Mouse (Mus musculus): Measurements from ENCODE around the gene Ablim1. TPM values are rescaled to one million over a fixed set of nuclear protein-coding genes. Genes with fewer than 3 reads are reported as not detected.

Gene Ablim1
- polyA plus RNA-seq, 1 experiment from 2014 or later = 63.2 TPM

DNA sequence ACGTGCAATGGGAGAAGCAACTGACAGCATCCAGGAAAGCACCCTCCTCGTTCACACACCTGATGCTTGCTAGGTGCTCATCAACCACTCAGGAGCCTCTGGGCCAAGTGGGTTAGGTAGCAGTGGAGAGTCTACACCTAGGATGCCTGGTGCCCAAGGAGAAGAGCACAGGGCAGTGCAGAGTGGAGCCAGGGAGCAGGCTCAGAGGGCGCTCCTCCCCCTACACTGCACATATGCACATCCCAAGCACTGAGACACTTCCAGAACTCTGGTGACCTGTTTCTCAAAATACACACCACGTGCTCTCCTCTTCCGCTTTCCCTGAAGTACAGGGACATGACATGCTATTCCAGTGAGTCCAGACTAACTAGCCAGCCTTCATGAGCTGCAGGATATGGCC lies 142.4 kb downstream of the Ablim1 start:
- 93% methylated on average over 5 of the region's 5 CpGs for WGBS
- ATAC-seq (ENCODE audit: low FRiP score, low read depth) = no peak

DNA sequence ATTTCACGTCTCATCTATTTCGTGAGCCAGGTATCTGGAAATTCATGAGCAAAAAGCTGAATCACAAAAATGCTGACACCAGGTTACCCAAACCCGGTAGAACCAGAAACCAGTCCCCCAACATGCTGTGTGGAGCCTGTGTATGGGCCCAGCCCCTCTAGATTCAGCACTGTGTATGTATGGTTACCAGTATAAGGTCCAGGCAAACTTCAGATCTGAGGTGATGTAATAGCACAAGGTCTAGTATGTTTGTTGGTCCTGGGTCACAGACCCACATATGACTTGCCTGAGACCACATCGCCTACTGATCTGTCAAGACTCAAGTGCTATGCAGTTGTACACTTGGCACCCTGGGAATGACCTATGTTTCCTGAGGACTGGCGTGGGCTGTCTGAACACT lies 143.8 kb downstream of the Ablim1 start:
- no peaks in the 10 kb centered on the region for H3K4me1 ChIP-seq (replicated peaks)
- H3K27me3 ChIP-seq = no peaks in the 10 kb centered on the region
- H3K9me3 ChIP-seq = no peaks in the 10 kb centered on the region
- H3K36me3 ChIP-seq = no peaks in the 10 kb centered on the region
- no peak for ATAC-seq (ENCODE audit: low FRiP score, low read depth)
- no peak overlapping the region for H3K9ac ChIP-seq
- no peak overlapping the region for H3K27ac ChIP-seq (replicated peaks)
- no peak overlapping the region for H3K4me2 ChIP-seq
- no peak overlapping the region for H3K4me3 ChIP-seq
- WGBS = 90% methylated on average over 5 of the region's 5 CpGs

More for the DNA sequence above, 142.4 kb downstream of the Ablim1 start:
- Histone ChIP-seq H3K27me3 (no peaks in the 10 kb centered on the region), H3K4me1 (replicated peaks) (no peaks in the 10 kb centered on the region), H3K9ac (no peak overlapping the region), H3K4me3 (no peak overlapping the region), H3K4me2 (no peak overlapping the region), H3K9me3 (no peaks in the 10 kb centered on the region), H3K36me3 (no peaks in the 10 kb centered on the region), H3K27ac (replicated peaks) (no peak overlapping the region)

DNA sequence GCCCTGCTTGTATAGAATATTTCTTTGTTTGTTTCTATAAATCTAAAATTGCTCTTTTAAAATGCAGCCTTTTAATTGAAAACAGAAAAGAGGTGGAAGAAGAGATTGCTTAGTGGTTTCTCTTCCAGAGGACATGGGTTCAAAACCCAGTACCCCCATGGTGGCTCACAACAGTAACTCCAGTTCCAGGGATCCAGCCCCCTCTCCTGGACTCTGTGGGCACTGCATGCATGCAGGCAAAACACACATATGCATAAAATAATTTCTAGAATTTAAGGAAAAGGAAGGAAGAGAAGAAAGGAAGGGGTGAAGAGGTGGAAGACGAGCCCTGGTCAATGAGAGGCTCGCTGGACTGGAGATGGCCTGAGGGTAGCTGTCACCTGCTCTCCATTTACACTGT lies 145.2 kb downstream of the Ablim1 start:
- ATAC-seq (ENCODE audit: low FRiP score, low read depth) = no peak

GRCm38 (mm10) chr19:57167721-57168120 lies 147.0 kb downstream of the Ablim1 start:
- Histone ChIP-seq H3K4me2 (no peak overlapping the region), H3K27ac (replicated peaks) (no peak overlapping the region), H3K27me3 (no peaks in the 10 kb centered on the region), H3K4me1 (replicated peaks) (no peaks in the 10 kb centered on the region), H3K9me3 (no peaks in the 10 kb centered on the region), H3K9ac (no peak overlapping the region), H3K36me3 (no peaks in the 10 kb centered on the region), H3K4me3 (no peak overlapping the region)
- WGBS = 80% methylated on average over 5 of the region's 5 CpGs
- no peak for ATAC-seq (ENCODE audit: low FRiP score, low read depth)

More for the DNA sequence above, 145.2 kb downstream of the Ablim1 start:
- 77% methylated on average over 2 of the region's 2 CpGs for WGBS
- Histone ChIP-seq H3K4me2 (no peak overlapping the region), H3K4me3 (no peak overlapping the region), H3K27ac (replicated peaks) (no peak overlapping the region), H3K27me3 (no peaks in the 10 kb centered on the region), H3K36me3 (no peaks in the 10 kb centered on the region), H3K9me3 (no peaks in the 10 kb centered on the region), H3K9ac (no peak overlapping the region), H3K4me1 (replicated peaks) (no peaks in the 10 kb centered on the region)

GRCm38 (mm10) chr19:57164882-57165281 lies 149.8 kb downstream of the Ablim1 start:
- H3K27me3 ChIP-seq = no peaks in the 10 kb centered on the region
- no peaks in the 10 kb centered on the region for H3K36me3 ChIP-seq
- ATAC-seq (ENCODE audit: low FRiP score, low read depth) = no peak
- H3K4me3 ChIP-seq = no peak overlapping the region
- no peak overlapping the region for H3K4me2 ChIP-seq
- H3K27ac ChIP-seq (replicated peaks) = no peak overlapping the region
- no peak overlapping the region for H3K9ac ChIP-seq
- peaks cover 4% of the 10 kb centered on the region; the same call in 1 of the 2 replicates for H3K4me1 ChIP-seq (replicated peaks)
- H3K9me3 ChIP-seq = no peaks in the 10 kb centered on the region
- WGBS = 77% methylated on average over 2 of the region's 2 CpGs

DNA sequence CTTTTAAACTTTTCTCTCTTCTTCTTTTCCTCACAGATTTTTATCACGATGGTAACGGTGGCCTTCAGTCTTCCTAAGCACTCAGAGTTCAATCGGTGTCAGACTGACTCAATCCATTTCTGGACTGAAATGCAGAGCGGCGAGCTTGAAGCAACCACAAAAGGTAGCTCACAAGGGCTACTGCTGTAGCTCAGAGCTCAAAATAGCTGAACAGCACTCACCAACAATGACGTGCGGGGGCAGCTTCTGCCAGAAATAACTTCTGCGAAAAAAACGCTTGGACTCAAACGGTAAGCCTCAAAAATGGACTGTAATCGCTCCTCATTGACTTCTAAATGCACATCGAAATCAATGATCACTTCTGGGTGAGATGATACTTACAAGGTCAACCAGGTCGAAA lies 151.4 kb downstream of the Ablim1 start:
- no peak overlapping the region for H3K4me2 ChIP-seq
- H3K9me3 ChIP-seq = no peaks in the 10 kb centered on the region
- no peak overlapping the region for H3K9ac ChIP-seq
- WGBS = 89% methylated on average over 13 of the region's 13 CpGs
- peaks cover 4% of the 10 kb centered on the region; the same call in 1 of the 2 replicates for H3K4me1 ChIP-seq (replicated peaks)
- no peaks in the 10 kb centered on the region for H3K27me3 ChIP-seq
- H3K27ac ChIP-seq (replicated peaks) = no peak overlapping the region
- no peak overlapping the region for H3K4me3 ChIP-seq
- no peak for ATAC-seq (ENCODE audit: low FRiP score, low read depth)
- H3K36me3 ChIP-seq = no peaks in the 10 kb centered on the region

DNA sequence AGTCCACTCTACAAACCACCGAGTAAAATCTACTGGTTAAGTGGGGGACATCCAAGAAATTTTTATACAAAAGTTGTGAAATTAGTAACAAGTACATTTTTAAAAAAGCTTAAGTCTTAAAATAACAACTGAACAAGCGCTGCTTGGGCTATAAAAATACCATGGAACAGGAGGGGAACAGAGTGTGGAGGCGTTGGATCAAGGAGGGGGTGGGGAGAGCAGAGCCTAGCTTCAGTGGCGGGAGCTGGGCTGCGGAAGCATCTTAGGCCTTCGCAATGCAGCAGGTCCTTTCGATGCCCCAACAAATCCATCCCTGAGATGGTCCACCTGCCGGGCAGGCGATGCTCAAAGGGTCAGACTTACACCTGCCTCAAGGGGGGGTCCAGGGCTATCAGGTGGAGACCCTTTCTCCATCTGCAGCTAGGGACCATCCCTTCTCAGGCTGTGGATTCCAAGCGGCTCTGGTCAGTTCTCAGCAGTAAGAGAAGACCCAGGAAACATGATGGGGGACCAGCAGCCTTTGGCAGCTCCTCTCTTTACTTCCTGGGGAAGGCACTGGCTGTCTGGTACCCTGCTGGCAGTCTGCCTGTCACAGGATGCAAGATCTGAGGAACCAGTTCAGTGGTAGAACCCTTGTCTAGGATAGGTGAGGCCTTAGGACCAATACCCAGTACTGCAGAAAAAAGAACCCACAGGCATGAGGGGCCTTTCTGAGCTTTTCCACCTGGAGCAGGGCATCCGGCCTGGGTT lies 152.6 kb downstream of the Ablim1 start:
- no peaks in the 10 kb centered on the region for H3K9me3 ChIP-seq
- H3K36me3 ChIP-seq = no peaks in the 10 kb centered on the region
- no peak overlapping the region for H3K4me3 ChIP-seq
- no peak for ATAC-seq (ENCODE audit: low FRiP score, low read depth)
- no peak overlapping the region for H3K27ac ChIP-seq (replicated peaks)
- no peak overlapping the region for H3K4me2 ChIP-seq
- H3K4me1 ChIP-seq (replicated peaks) = peaks cover 4% of the 10 kb centered on the region; the same call in 1 of the 2 replicates
- WGBS = 82% methylated on average over 11 of the region's 11 CpGs
- no peaks in the 10 kb centered on the region for H3K27me3 ChIP-seq
- no peak overlapping the region for H3K9ac ChIP-seq

DNA sequence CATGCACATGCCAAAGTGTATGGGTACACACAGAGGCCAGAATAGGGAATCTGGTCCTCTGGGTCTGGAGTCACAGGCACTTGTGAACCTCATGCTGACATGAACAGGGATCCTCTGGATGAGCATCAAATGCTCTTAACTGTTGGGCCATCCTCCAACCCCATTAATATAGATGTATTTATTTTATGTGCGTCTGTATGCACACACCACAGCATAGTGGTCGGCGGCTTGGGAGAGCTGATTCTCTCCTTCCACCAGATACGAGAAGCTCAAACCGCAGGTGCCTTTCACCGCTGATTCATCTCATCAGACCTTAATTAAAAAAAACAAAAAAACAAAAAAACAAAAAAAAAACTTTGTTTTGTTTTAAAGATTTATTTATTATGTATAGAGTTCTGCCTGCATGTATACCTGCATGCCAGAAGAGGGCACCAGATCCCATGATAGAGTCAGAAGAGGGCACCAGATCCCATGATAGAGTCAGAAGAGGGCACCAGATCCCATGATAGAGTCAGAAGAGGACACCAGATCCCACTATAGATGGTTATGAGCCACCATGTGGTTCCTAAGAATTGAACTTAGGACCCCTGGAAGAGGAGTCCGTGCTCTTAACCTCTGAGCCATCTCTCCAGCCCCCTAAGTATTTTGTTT lies 153.6 kb downstream of the Ablim1 start:
- H3K4me1 ChIP-seq (replicated peaks) = peaks cover 4% of the 10 kb centered on the region; the same call in 1 of the 2 replicates
- no peak overlapping the region for H3K4me2 ChIP-seq
- H3K9ac ChIP-seq = no peak overlapping the region
- 72% methylated on average over 7 of the region's 7 CpGs for WGBS
- no peak overlapping the region for H3K4me3 ChIP-seq
- no peaks in the 10 kb centered on the region for H3K27me3 ChIP-seq
- no peaks in the 10 kb centered on the region for H3K36me3 ChIP-seq
- H3K9me3 ChIP-seq = no peaks in the 10 kb centered on the region
- no peak; the same call in 1 of the 2 replicates for ATAC-seq (ENCODE audit: low FRiP score, low read depth)
- H3K27ac ChIP-seq (replicated peaks) = no peak overlapping the region

DNA sequence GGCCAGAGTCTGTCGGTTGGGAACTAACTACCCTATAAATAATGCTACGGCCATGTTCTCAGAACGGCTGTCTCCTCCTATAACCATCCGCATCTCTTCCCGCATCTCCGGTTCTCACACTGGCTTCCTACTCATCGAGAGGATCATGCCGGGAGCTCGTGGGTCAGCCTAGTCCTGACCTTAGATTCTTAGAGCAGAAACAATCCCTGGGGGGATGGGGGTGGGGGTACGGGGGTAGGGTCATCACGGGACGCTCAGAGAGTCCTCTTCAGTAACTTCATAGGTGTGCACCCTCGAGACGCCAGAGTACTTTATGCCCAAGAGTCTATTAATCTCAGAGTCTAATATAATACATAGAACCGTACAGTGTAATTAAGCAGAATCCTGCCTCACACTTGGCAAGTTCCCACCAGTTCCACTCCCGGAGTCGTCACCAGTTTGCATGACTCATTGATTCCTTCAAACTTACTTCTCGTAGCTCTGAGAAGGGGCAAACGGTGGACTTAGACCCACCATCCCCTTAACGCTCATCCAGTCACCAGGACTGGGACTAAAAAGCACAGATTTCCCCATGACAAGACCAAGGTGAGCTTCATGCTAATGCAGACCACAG lies 156.9 kb downstream of the Ablim1 start:
- H3K9me3 ChIP-seq = no peaks in the 10 kb centered on the region
- no peak overlapping the region for H3K9ac ChIP-seq
- H3K36me3 ChIP-seq = no peaks in the 10 kb centered on the region
- peaks cover 8% of the 10 kb centered on the region; the same call in 1 of the 2 replicates for H3K4me1 ChIP-seq (replicated peaks)
- no peak overlapping the region for H3K4me3 ChIP-seq
- no peak for ATAC-seq (ENCODE audit: low FRiP score, low read depth)
- no peak overlapping the region for H3K27ac ChIP-seq (replicated peaks)
- H3K27me3 ChIP-seq = no peaks in the 10 kb centered on the region
- H3K4me2 ChIP-seq = no peak overlapping the region
- WGBS = 84% methylated on average over 20 of the region's 20 CpGs

DNA sequence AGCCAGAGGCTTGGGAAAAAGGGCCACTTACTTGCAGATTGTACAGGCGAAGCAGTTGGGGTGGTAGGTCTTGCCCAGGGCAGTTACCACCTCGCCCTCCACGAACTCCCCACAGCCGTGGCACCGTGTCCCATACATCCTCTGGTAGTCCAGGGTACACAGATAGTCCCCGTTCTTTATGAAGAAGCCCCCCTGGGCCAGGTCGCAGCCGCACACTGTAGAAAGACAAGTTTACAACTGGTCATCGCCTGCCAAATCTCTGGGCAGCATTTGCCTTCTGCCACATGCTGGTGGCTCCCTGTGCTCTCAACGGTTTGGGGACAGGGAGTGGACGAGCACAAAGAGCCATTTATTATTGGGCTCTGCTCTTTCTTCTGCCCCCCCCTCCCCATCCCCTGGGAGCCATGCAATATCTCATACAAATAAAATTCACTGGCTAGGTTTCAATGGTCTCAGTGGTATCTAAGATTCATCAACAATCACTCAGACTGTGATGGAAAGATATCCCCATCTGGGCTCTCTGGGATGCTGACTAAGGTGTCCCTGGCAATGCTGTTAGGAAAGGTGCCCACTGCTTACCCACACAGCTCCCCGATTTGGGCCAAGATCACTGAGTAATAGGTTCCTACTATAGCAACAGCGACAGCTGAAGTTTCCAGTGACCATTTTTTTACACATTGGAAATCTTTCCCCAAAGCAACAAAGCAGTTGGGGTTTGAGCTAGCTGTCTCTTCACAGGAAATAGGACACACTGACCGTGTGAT lies 159.4 kb downstream of the Ablim1 start:
- no peak for ATAC-seq (ENCODE audit: low FRiP score, low read depth)
- Histone ChIP-seq H3K9me3 (no peaks in the 10 kb centered on the region), H3K27ac (replicated peaks) (no peak overlapping the region)

GRCm38 (mm10) chr19:57152357-57152756 lies 162.4 kb downstream of the Ablim1 start:
- ATAC-seq (ENCODE audit: low FRiP score, low read depth) = peak; percentile 50
- Histone ChIP-seq H3K4me3 (no peak overlapping the region), H3K9me3 (no peaks in the 10 kb centered on the region), H3K4me1 (replicated peaks) (peaks cover 20% of the 10 kb centered on the region), H3K27me3 (no peaks in the 10 kb centered on the region), H3K36me3 (no peaks in the 10 kb centered on the region), H3K9ac (no peak overlapping the region; the same call in 1 of the 2 replicates), H3K4me2 (peak overlapping the region; percentile 17; the same call in 1 of the 2 replicates), H3K27ac (replicated peaks) (peak overlapping the region; percentile 31; the same call in 1 of the 2 replicates)
- 33% methylated on average over 9 of the region's 9 CpGs for WGBS

More for the DNA sequence above, 159.4 kb downstream of the Ablim1 start:
- H3K4me3 ChIP-seq = no peak overlapping the region
- H3K36me3 ChIP-seq = no peaks in the 10 kb centered on the region
- peaks cover 12% of the 10 kb centered on the region; the same call in 1 of the 2 replicates for H3K4me1 ChIP-seq (replicated peaks)
- no peak overlapping the region for H3K4me2 ChIP-seq
- 72% methylated on average over 14 of the region's 14 CpGs for WGBS
- no peak overlapping the region for H3K9ac ChIP-seq
- no peaks in the 10 kb centered on the region for H3K27me3 ChIP-seq

Data from hindbrain, embryonic 15.5 days (tissue).